Mouse (Mus musculus): Measurements from ENCODE around the gene Ap3b1.

The Ap3b1 gene

GRCm38 (mm10) chr13:94539851-94540646 lies 181.3 kb downstream of the Ap3b1 start:
- no peak for DNase-seq (ENCODE audit: low spot score)

GRCm38 (mm10) chr13:94542061-94542460 lies 183.3 kb downstream of the Ap3b1 start:
- no peak for DNase-seq (ENCODE audit: low spot score)

DNA sequence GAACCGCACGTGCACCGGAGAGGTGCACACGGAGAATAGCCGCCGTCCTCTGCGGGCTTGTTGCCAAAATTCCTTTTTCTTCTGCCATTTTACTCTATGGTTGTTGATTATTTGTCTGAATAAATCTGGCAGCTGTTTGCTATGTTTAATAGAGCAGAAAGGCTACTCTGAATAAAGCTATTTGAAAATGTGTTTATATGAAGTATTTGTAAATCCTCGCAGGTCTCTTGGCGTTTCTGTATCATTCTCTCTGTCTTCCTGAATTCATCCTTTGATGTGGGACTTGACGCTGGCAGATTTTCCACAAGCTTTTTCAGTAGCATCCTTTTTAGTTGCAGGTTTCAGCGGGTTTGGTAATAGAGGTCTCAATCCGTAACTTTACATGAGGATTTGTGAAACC lies 185.5 kb downstream of the Ap3b1 start:
- no peak for DNase-seq (ENCODE audit: low spot score)

DNA sequence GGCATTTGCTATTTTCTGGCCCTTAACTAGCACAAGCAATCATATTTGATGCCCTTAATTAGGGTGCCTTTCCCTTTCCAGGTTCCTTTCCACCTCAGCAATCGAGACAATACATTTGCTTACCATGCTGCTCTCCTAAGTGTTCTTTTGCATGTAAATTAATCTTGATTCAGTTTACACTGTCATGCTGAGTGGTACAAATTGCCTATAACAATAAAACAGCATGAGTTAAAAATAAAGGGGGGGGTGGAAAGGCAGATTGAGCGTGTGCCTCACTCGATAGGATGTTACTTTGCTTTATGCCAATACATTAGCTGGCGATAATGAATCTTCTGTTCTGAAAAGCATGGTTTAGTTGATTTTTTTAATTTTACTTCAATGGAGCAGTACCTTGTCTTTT lies 187.0 kb downstream of the Ap3b1 start:
- no peak for DNase-seq (ENCODE audit: low spot score)

DNA sequence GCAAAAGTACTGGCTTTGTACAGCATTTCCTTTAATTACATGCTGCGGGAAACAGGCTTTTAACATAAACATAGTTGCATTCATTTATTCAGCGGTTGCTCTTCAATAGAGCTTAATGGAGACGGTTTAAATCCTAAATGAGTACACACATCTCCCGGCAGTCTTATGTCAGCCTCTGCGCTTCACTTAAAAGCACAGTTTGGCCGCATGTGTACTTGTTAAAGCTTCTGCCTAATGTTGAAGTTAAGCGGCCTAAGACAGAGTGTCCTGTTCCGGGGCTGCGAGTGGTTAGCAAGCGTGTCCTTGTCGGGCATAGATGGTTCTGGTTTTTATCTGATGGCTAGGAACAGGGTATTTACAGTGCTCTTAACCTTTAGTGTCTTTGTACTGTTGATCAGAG lies 187.5 kb downstream of the Ap3b1 start:
- no peak for DNase-seq (ENCODE audit: low spot score)

GRCm38 (mm10) chr13:94549580-94549979 lies 190.8 kb downstream of the Ap3b1 start:
- DNase-seq (ENCODE audit: low spot score): no peak

- DNase-seq (ENCODE audit: low spot score): no peak
Measured at GRCm38 (mm10) chr13:94550037-94550436, 191.3 kb downstream of the Ap3b1 start.

- peak; percentile 77 for DNase-seq (ENCODE audit: low spot score)
Measured at GRCm38 (mm10) chr13:94560011-94560410, 201.3 kb downstream of the Ap3b1 start.

GRCm38 (mm10) chr13:94560878-94561277 lies 202.1 kb downstream of the Ap3b1 start:
- no peak for DNase-seq (ENCODE audit: low spot score)

- DNase-seq (ENCODE audit: low spot score): peak; percentile 53
Measured at GRCm38 (mm10) chr13:94562652-94563339, 204.0 kb downstream of the Ap3b1 start.

- no peak for DNase-seq (ENCODE audit: low spot score)
Measured at GRCm38 (mm10) chr13:94563836-94564235, 205.1 kb downstream of the Ap3b1 start.

- no peak for DNase-seq (ENCODE audit: low spot score)
Measured at GRCm38 (mm10) chr13:94564351-94564994, 205.7 kb downstream of the Ap3b1 start.

DNA sequence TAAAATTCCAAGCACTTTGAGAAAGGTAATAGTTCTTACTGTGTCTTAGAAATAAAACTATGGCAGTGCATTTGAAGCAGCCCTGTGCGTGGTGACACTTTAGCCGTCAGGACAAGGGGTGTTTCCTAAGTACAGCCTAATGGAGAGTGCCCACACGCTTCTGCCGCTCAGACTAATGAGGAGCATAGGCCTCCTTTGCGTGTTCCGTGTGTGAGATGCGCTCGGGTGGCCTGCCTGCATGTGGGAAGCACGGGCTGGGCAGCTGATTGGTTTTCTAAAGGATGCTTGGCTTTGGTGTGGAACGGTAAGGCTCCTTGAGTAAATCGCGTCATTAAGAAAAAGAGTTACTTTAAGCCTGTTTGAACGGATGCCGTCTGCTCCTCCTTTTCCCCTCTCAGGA lies 206.4 kb downstream of the Ap3b1 start:
- DNase-seq (ENCODE audit: low spot score): no peak

GRCm38 (mm10) chr13:94565616-94566015 lies 206.9 kb downstream of the Ap3b1 start:
- no peak for DNase-seq (ENCODE audit: low spot score)

DNA sequence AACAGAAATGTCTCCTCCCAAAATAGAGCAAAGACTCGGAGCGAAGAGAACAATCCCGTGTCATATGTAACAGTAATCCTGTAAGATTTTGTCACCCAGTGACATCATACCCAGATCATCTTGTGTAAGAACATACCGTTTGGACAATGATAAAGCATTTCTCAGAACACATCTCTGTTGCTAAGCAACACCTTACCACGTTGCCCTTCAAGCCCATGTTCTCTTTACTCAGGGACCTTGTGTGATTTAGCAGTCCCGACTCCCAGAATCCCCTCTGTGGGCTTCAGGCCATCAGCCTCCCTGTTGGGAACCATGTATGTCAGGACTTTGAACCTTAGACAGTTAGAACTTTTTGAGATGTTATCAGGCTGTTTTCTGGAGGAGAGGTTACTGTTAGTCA lies 209.0 kb downstream of the Ap3b1 start:
- no peak for DNase-seq (ENCODE audit: low spot score)

- no peak for DNase-seq (ENCODE audit: low spot score)
Measured at GRCm38 (mm10) chr13:94571001-94571400, 212.2 kb downstream of the Ap3b1 start.

DNA sequence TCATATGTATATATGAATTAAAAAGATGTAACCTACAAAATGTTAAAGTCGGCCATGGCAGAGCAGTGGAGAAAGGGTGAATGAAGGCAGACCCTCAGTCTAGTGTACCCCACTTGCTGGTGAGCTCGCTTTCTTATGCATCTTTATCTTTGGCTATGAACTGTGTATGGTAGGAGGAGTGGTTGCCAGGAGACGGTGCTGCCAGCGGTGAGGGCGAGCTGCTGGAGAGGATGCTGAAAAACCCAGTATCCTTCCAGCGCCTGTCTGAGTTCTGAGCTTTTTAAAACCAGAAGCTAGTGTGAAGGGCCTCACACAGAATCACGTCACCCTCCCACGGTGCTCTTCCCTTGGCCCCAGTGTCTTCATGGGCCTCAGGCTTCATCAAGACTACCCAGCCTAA lies 214.6 kb downstream of the Ap3b1 start:
- DNase-seq (ENCODE audit: low spot score): no peak

DNA sequence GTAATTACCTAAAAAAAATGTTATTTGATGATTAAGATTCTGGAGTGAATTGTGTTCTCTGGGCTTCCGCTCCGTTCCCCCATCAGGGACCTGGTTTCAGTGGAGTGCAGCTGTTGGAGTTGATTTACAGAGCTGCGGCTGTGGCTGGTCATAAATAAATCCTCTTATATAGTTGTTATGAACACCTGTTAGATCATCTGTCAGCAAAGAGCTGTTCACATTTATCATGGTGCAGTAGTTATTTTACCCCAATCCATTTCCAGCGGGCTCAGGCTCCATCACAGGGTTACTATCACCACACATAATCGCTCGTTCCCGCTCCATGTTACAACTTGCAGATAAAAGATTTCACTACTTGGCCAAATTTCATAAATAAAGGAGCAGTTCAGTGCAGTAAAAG lies 215.1 kb downstream of the Ap3b1 start:
- DNase-seq (ENCODE audit: low spot score): no peak

DNA sequence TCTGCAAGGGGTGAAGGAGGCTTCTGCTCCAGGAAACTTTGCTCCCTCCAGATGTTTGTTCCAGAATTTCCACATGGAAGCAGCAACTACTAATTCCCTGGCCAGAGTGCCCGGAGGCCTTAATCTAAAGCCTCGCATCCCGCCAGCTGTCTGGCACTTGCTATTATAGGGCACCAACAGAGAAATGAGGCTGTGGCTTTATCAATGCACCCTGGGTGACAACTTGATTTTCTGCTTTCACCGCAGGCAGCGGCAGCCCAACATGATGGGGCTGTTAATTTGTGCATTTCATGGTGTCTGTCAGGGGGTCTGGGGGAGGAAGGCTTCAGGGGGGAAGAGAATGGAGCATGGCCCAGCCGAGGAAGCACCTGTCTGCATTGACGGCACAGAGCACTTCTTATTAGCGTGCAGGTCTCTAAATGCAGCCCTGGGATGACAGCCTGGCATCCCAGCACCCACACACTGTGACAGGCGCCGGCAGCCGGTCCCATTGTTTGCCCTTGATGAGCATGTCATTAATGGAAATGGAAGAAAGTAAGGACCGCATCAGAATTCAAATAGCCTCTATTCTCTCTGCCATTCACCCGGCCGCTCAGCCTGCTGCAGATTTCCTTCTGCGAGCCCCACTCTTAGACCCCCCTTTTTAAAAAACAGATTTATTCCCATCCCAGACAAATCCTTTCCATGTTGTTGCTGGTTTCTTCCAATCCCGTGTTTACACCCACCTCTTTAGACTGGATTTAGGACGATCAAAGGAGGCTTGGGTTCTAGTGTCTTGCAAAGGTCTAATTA lies 217.0 kb downstream of the Ap3b1 start:
- no peak for DNase-seq (ENCODE audit: low spot score)

- no peak for DNase-seq (ENCODE audit: low spot score)
Measured at GRCm38 (mm10) chr13:94576399-94577176, 217.8 kb downstream of the Ap3b1 start.

GRCm38 (mm10) chr13:94577177-94577540 lies 218.4 kb downstream of the Ap3b1 start:
- no peak for DNase-seq (ENCODE audit: low spot score)

- no peak for DNase-seq (ENCODE audit: low spot score)
Measured at GRCm38 (mm10) chr13:94595289-94595688, 236.5 kb downstream of the Ap3b1 start.

All from lung, postnatal 25 days (tissue).